Mouse (Mus musculus) thymus, postnatal 4 days (tissue): ENCODE data around the gene Pnpla8.
"Not testable (repeated sequence)": the region's sequence is repeated elsewhere in the genome, so short reads cannot be mapped to it uniquely, and the experiment has no call there.

ENCODE experiments used
- DNase-seq: peaks from one replicate; pipeline ENCODE4 v3.0.0; 2021

The Pnpla8 gene

DNA sequence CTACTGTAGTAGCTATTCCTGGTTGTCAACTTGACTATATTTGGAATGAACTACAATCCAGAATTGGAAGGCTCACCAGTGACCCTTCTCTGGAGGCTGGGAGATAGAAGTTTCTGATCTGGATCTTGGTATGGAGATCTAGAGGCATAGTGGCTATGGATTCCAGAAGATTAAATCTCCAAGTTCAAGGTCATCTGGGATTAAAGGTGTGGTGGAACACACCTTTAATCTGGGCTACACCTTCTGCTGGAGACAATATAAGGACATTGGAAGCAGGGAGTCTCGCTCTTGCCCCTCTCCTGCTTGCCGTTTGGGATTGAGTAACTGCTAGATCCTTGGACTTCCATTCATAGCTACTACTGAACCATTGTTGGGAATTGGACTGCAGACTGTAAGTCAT, at the start of gene Pnpla8:
Gene Pnpla8 (plus strand): TSS at position 301 of the 400 bp plus-strand sequence.
- DNase-seq: not testable (repeated sequence)

DNA sequence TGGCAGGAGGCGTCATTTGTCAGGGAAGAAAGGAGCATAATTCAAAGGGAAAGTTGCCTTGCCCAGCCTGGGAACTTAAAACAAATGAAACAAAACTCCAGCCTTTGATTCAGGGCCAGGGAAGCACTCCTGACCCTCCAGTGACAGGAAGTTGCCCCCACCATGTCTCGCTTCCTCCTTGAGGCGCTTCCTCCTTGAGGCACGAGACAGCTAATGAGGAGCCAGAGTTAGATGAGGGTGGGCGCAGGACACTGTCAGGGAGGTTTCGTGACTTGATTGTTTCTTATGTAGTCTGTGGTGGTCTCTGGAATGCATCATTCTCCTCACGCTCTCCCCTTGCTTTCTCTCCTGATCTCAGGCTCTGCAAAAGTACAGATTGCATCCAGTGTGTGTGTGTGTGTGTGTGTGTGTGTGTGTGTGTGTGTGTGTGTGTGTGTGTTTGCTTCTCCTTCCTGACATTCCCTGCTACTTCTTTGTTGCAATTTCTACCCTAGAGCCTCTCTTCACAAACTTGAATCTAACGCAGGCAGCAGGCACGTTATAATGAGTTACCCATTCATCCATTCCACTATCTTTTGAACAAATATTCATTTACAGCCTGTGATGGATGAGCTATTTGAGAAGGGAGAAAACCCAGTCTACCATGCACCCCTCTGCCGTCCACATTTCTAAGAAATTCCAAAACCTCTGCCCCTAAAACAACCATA, 44.7 kb upstream of the Pnpla8 start:
- DNase-seq: no peak

DNA sequence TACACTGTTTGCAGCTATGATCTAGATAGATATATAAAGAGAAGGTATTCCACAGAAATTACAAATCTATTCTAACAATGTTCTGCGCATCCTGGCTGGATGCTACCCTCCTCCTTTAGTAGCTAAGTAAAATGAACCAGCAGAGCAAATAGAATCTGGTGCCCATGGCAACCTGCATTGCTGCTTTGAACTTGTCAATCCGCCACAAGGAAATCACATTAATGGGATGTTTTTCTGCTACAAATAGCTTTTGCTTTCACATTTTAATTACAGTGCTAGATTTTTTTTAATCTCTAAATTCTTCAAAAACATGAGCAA, 44.2 kb upstream of the Pnpla8 start:
- no peak for DNase-seq

DNA sequence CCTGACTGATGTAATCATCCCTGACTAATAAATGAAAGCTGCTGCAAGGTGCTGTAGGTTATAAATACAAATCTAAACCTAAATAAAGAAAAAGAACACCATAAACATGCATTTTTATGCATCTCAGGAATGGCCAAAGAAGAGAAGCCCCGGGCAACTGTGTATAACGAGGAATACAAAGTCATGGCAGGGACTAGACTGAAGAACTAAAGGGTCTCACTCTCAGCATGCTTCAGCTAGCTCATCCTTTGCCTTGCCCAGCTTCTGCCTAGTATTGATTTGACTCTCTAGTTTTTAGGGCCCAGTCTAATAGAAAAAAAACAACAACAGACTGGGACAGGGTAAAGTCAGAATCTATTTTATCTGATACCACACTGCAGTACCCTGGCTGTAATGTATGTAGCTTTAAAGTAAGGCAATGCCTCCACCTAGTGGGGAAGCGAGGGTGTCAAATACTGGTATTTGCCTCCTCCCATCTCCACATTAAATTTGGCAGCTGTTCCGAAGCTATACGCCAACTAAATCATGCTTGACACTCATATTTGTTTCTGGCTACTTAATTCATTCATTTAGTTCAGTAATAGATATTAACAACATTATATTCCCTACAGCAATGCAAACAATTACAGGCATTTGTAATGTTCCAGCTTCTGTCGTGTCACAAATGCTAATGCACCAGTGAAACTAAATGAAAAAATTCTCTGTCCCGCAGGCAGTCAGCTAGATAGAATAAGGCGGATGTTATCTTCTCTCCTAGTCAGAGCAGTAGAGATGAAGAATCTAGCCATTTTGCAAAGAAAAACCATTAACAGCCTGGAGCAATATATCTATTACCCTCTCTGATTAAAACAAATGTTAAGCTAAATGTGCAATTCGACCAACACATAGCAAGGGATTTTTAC, 39.8 kb upstream of the Pnpla8 start:
- DNase-seq: peak; percentile 23

DNA sequence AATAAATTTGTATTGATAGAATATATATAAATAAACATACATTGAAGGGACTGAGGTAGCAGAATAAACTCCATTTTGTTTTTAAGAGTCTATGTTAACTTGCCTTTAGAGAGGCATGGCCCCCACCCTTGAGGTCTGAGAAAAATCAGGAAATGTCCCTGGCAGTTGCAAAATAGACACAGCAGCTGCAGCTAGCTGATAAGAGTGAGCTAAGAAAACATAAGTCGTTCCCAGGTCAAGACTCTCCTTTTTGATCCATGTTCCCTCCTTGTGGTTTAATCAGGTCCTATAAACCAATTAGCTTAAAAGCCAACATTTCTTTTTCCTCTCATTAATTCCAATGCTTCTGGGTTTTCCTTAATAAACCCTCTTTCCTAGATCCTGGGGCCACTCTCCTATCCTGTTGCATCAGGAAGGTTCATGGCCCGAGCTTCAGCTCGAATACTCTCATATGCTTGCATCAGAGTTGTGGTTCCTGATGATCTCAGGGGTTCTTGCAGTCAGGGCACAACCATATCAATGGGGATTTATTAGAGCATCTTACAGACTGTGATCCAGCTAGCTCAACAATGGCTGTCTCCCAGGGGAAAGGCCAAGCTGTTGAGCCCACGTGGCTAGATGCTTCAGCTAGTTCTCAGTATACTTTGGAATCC, 23.2 kb upstream of the Pnpla8 start:
- DNase-seq: no peak

DNA sequence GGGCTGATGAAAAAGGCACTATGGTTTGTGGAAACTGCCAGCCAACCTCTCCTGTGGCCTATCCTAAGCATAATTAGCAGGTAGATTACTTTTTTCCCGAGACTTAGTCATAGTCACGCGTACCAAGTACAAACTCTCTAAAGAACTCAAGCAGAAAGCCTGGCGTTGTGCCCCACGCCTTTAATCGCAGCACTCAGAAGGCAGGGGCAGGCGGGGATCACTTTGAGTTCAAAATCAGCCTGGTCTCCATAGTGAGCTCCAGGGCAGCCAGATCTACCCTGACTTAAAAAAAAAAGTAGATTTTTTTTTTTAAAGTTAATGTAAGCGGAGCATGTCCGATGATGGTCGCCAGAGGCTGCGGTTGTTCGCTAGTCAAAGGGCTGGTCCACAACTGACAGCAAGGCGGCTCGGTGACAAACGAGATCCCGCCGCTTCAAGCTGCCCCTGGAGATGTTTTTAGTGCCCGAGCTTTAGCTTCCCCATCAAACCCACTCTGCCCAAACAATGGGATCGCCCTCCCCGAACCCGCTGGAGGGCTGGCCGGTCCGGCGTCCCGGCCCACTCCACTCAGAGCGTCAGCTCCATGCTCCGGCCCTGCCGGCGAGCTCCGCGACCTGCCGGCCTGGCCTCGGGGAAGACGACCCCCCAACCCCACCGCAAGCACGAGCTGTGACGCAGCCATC, 11.9 kb upstream of the Pnpla8 start:
- no peak for DNase-seq

DNA sequence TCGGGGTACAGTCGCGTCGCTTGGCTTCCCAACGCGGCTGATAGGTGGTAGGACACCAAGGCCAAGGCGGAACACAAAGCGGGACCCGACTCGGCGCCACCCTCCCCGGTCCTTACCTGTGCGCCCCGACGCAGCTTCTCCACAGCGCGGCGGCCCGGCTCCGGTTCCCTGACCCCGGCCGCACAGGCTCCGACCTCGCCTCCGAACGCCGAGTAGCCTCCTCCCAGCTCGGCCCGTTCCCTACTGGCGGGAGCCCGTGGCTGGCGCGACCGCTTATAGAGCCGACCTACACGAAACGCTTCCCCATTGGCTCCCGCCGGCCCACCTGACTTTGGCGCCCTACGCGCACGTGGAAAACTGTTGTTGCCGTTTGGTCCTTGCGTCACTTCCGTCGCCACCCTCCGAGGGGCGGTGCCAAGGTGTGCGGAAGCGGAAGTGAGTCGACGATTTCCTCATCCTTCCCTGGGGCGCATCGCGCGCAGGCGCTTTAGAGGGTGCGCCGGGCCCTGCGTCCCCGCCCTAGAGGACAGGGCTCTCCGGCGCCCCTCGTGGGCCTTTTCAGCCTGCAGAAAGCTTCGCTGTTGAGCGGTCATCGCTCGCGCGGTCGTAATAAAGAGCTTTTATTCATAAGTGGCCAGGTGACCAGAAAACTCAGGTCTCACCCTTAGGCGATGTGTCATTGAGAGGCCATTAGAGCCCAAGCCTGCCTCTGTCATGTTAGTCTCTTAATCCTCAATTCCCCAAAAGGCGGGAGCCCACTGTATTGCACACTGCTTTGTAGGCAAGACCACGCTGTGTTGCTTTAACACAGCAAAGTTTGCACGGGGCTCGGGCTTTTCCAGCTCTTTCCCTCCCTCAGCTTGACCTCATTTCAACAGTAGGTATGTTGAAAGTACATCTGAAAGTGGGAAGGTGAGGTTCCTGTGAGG, 11.1 kb upstream of the Pnpla8 start, which contains the start of gene Dnajb9:
Gene Dnajb9 (minus strand): TSS at position 503 of the 929 bp plus-strand sequence.
- peak; percentile 99 for DNase-seq

DNA sequence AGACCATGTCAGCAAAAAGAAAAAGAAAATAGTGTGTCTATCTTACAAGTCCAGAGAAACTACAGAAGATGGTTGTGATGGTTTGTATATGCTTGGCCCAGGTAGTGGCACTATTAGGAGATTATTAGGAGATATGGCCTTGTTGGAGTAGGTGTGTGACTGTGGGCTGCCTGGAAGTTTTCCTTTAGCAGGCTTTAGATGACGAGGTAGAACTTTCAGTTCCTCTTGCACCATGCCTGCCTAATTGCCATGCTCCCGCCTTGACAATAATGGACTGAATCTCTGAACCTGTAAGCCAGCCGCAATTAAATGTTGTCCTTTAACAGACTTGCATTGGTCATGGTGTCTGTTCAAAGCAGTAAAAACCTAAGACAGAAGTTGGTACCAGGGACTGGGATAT, 9.6 kb upstream of the Pnpla8 start:
- DNase-seq: no peak

DNA sequence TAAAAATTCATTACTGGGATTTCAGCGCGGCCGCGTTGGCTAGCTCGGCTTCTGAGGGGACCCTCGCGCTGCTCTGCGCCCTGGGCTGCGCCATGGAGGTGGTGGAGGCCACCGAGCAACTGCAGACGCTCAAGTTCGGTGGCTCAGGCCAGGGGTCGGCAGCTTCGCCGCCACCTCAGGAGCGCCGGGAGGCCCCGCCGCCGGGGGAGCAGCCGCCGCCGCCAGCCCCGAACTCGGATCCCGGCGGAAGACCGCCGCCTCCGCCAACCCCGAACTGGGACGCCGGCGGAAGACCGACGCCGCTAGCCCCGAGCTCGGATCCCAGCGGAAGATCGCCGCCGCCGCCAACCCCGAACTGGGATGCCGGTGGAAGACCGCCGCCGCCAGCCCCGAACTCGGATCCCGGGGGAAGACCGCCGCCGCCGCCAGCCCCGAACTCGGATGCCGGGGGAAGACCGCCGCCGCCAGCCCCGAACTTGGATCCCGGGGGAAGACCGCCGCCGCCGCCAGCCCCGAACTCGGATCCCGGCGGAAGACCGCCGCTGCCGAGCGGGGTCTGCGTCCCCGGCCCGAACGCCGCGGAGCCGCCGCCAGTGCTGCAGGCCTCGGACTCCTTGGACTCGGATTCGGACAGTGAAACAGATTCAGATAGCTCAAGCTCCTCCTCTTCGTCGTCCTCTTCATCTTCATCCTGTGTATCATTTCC, 634 bp downstream of the Pnpla8 start:
- DNase-seq: peak; percentile 29

DNA sequence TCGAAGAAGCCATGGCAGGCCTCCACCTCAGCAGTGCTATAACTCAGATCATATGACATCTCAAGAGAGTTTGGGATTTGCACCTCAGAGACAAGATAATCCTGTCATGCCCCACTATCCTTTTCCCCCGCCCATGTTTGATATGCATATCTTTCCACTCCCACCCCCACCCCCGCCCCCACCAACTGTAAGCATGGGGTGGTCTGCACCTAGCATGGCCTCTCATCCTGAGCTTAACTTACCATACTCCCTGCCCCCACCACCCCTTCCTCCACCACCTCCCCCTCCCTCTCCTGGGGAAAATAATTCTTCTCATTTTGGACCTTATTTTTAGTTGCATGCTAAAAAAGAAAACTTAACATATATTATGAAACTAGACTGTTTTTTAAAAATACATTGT, 1.9 kb downstream of the Pnpla8 start:
- DNase-seq: no peak

DNA sequence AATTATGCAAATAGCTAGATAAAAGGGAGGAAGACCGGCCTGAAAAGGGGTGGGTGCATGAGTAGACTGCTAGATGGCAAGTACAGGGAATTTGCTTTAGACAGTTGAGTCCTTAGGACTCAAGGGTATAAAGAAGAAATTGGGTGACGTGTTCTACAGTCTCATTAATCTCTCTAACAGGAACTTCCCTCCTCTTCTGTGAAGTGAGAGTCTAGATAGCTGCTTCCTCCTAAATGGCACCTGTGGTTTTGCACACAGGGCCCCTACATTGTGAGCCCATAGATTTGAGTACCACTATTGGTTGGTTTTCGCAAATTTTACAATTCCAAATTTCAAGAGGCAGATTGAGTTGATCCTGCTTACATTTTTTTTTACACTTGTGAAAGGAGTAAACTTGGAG, 3.5 kb downstream of the Pnpla8 start:
- no peak for DNase-seq

DNA sequence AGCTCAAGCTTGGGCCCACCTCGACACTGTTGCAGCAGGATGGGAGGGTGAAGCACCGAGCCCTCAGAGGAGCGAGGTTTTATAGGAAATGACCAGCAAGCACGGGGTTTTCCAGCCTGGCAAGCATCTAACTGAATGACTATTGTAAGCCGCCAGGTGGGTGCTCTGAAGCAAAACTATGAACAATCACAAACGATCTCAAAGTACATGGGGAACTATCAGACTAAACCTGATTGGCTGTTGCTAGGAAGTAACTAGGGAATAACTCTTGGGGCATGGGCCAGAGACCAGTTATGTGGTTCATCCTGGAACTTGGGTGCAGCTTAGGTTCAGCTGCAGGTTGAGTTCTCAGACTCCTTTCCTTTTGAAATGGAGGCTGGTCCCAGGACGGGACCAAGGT, 19.9 kb downstream of the Pnpla8 start:
- no peak for DNase-seq

DNA sequence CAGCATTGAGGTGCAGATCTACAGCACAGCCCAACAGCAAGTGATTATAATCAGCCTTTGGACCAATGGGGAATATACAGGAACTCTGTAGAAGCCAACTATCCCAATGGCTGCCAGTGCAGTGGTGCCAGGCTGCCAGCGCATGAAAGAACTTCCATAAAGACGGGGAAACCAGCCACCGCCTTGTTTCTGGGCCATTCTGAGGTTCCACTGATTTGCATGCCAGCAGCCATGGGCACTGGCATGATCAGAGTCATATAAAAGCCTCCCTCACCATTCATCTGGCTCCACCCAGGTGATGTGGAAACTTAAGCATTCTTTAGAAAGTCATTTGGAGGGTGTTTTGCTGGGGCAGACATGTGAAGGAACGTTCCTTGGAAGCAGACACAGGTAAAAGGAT, 21.2 kb downstream of the Pnpla8 start:
- DNase-seq: no peak

DNA sequence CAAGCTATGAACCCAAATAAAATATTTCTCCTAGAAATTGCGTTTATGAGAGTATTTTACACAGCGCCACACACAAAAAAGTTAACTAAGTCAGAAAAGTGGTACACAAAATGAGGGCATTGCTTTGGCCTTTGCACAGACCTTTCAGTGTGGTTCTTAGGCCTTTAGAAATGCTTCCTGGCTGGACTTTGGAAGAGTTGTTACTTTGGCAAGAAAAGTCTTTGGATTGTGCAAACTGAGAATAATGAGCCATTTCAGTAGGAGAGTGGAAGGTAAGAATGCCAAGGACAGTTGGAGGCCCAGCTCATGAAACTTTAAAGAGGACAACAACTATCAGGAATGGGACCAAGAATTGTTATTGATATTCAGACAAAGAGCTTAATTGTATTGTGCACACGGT, 24.6 kb downstream of the Pnpla8 start:
- no peak for DNase-seq

DNA sequence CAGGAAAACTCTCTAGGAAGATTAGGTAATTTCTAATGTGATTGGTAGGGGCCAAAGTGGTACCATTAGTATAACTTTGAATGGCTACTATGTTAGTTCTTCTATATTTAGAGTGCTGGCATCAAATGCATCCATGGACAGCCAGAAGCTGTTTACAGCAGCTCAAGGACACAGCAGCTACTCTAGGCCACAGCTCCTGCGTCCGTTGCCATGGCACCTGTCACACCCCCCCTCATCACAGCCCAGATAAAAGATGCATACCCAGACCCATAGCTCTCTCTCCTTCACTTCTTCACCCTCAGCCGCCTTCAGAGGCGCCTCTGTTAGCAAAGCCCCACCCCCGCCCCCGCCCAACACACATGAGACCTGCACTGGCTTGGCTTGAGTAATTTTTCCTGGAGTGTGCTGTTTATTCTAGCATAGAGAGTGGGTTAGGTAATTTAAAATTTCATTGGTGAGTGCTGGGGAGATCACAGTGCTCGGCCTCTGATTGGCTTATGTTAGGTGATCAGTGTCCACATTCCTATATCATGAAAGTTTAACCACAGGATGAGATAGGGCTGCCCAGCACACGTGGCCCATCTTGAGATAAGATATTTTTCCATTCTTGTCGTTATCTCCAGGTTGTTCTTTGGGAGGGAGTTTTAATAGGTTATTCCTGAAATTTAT, 27.3 kb downstream of the Pnpla8 start:
- no peak for DNase-seq

DNA sequence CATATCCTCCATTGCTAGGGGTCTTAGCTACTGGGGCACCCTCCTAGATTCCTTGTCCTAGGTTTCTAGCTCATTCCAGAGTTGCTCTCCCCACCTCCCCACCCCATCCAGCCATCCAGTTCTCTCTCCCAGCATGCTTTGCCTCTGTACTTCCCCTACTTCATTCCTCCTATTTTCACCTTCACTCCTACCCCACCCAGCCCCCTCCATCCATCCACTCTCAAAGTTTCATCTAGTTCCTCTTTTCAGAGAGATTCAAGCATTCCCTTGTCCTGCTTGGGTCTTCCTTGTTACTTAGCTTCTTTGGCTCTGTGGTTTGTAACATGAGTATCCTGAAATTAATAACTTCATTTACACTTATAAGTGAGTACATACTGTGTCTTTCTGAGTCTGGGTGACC, 41.4 kb downstream of the Pnpla8 start:
- DNase-seq: no peak

DNA sequence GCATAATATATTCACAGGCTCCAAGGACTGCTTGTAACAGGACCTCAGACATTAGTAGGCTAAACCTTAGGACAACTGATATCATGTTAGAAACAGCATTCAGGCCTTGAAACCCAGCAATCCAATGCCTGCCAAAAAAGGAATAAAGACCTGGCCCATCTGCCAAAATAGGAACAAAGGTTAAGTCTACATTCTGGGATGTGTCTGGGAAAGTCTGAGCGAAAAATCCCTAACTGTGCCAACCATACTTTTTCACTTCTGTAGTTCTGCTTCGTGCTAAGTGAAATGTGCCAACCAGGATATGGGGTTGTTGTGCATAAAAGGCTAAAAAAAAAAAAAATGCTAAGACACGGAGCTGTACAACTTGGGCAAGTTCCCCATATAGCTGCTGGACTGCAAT, 44.5 kb downstream of the Pnpla8 start:
- no peak for DNase-seq

DNA sequence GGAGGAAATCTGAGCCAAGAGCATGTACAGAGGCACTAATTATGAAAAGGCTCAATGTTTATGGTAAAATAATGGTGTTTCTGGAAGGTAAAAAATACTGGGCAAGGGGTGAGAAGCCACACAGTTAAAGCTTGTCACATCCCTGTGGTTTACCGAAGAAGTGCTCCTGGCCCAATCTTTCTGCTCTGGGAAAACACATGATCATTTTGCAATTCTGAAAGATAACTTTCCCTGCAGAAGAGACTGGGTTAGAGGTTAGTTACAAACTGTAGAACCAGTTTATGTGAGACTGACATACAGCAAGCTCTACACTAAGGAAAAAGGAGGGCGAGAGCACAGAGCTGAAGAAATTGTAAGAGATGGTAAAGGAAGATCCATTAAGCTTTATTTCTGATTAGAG, 46.0 kb downstream of the Pnpla8 start:
- no peak for DNase-seq

DNA sequence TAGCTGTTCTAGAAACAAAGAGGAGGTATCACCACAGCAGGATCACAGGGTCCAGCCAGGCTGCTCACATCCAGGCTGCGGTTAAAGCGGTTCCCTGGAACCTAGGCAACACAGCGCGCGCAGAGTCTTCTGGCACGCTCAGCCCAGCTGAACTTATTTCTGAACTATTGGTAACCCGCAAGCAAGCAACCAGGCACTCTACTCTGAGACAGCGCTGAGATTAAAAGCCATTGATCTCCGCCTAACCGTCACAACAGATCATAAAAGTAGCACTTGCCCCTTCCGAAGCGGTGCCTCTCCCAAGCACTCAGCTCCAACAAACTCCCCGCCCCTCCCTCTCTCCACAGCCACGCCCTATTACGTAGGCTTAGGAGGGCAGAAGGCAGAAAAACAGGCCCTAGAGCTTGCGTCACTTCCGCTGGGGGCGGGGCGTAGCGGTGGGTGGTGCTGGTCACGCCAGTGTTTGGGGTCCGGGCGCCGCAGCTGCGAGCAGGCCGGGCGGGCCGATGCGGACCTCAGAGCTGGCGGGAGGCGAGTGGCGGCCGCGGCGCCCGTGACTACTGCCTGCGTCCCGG, 47.6 kb downstream of the Pnpla8 start:
- DNase-seq: peak; percentile 100

DNA sequence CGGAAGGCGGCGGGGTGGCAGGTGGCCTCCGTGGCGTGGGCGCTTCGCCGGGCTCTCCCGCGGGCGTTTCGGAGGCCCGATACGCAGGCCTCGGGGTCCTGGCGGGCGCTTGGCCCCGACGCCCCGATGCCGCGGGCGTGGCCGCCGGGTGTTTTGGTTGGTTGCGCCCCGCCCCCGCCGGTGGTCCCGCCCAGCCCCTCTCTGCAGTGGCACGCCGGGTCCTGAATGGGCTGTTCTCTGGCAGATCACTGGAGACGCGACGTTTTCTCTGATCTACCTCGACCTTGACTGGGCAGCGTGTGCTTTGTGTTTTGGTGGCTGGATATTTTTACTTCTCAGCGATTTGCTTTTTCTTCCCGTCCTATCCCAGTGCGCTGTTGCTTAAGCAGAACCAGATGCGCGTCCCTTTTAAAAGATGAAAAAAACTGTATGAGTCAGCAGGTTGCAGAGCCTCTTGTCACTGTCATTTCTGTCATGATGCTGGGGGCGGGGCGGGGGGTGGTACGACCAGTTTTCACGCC, 48.2 kb downstream of the Pnpla8 start:
- peak; percentile 86 for DNase-seq
